Mouse (Mus musculus): Measurements from ENCODE around the gene Ccl27b. TPM values are rescaled to one million over a fixed set of nuclear protein-coding genes. Genes with fewer than 3 reads are reported as not detected.
"Not testable (repeated sequence)": the region's sequence is repeated elsewhere in the genome, so short reads cannot be mapped to it uniquely, and the experiment has no call there.

Ccl27b gene
- total RNA-seq (2021): 1 to 10 TPM in 1 of 2 experiments, not detected in 1; 4.3 TPM
- long read RNA-seq, experiment 1, partial matches to known transcripts: 0 of 3 reads
- long read RNA-seq, experiment 1, other reads (novel, unspliced or antisense): 0 of 3 reads
- long read RNA-seq, experiment 2: 0 reads

- not testable (repeated sequence) for DNase-seq
Measured at GRCm38 (mm10) chr4:42654951-42655350, at the start of gene Ccl27b. Gene Ccl27b, plus strand, starts transcription at chr4:42655251.

- DNase-seq: not testable (repeated sequence)
Measured at GRCm38 (mm10) chr4:42611895-42612294, 43.2 kb upstream of the Ccl27b start, which contains the start of gene Gm10591. Gene Gm10591, plus strand, starts transcription at chr4:42612195.

GRCm38 (mm10) chr4:42629419-42629818, 25.6 kb upstream of the Ccl27b start, which contains the start of gene Gm2564:
Gene Gm2564, plus strand, starts transcription at chr4:42629719.
- not testable (repeated sequence) for DNase-seq

GRCm38 (mm10) chr4:42661793-42662192, 6.7 kb downstream of the Ccl27b start, which contains the start of gene Il11ra2:
Gene Il11ra2, minus strand, starts transcription at chr4:42661893.
- not testable (repeated sequence) for DNase-seq

GRCm38 (mm10) chr4:42675415-42675814, 20.4 kb downstream of the Ccl27b start:
- DNase-seq: not testable (repeated sequence)

- DNase-seq: not testable (repeated sequence)
Measured at GRCm38 (mm10) chr4:42679365-42679764, 24.3 kb downstream of the Ccl27b start.

GRCm38 (mm10) chr4:42680374-42681356, 25.6 kb downstream of the Ccl27b start:
- DNase-seq: not testable (repeated sequence)

- DNase-seq: not testable (repeated sequence)
Measured at GRCm38 (mm10) chr4:42681473-42682182, 26.6 kb downstream of the Ccl27b start.

GRCm38 (mm10) chr4:42682183-42682524, 27.1 kb downstream of the Ccl27b start:
- DNase-seq: not testable (repeated sequence)

Other genes with a start within 250 kb of the Ccl27b start
- not detected for gene Gm21586, start 215.9 kb upstream of the Ccl27b start, total RNA-seq (2021)
- under 1 TPM; 0.15 to 0.55 TPM for gene Gm2163, start 188.5 kb upstream of the Ccl27b start, total RNA-seq (2021)
- not detected for gene Fam205a2, start 127.1 kb upstream of the Ccl27b start, total RNA-seq (2021)
- not detected for gene Gm10591, start 43.1 kb upstream of the Ccl27b start, total RNA-seq (2021)
- 10 to 100 TPM; 15.0 to 15.3 TPM for gene Gm2564, start 25.5 kb upstream of the Ccl27b start, total RNA-seq (2021)
- not detected for gene Il11ra2, start 6.6 kb downstream of the Ccl27b start, total RNA-seq (2021)
- under 1 TPM in 1 of 2 experiments, not detected in 1; 0.51 TPM for gene 4930578G10Rik, start 80.3 kb downstream of the Ccl27b start, total RNA-seq (2021)
- 1 to 10 TPM; 4.8 to 5.2 TPM for gene Ccl19, start 101.3 kb downstream of the Ccl27b start, total RNA-seq (2021)
- gene Ccl21a, start 118.7 kb downstream of the Ccl27b start, total RNA-seq (2021): 10 to 100 TPM; 43.1 to 45.7 TPM
- gene Fam205a1, start 198.6 kb downstream of the Ccl27b start, total RNA-seq (2021): not detected
- gene Gm12394, start 201.5 kb downstream of the Ccl27b start, total RNA-seq (2021): not detected
- gene Fam205c, start 219.0 kb downstream of the Ccl27b start, total RNA-seq (2021): not detected